Mouse (Mus musculus): Measurements from ENCODE around the gene Tnfrsf22. TPM values are rescaled to one million over a fixed set of nuclear protein-coding genes. Genes with fewer than 3 reads are reported as not detected.
"Not testable (repeated sequence)": the region's sequence is repeated elsewhere in the genome, so short reads cannot be mapped to it uniquely, and the experiment has no call there.

The Tnfrsf22 gene
- total and polyA plus RNA-seq, 3 experiments, result 0.23 to 1.1 TPM; not detected in 1

DNA sequence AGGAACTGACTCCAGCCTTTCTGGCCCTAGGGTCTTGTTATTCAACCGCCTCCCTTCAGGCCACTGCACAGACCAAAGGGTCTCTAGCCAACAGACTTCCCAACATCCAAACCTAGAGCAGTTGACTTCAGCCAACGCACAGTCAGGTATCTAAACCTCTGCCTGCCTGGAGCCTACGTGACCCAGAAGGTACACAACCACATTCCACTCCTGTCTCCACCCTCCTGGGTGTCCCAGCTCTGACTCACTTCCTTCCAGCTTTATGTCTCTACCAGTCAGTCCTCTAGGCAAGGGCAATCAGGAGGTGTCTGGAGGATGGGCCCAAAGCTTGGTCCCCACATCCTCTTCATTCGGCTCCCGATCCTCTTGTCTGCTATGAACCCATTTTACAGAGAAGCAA is 41.7 kb upstream of the Tnfrsf22 start:
- no peaks in the 10 kb centered on the region for H3K9me3 ChIP-seq (replicated peaks; ENCODE audit: insufficient read depth, low read length)
- no peak for TF ChIP-seq ELF1 (IDR thresholded peaks at IDR 0.05; ENCODE audit: low read depth, low read length)
- H3K36me3 ChIP-seq (ENCODE audit: control insufficient read depth in 1 of 2, insufficient read depth in 2 of 2, low read length in 2 of 2), result no peaks in the 10 kb centered on the region
- H3K4me3 ChIP-seq (ENCODE audit: control insufficient read depth in 1 of 2, insufficient read depth in 1 of 2, low read depth in 2 of 2, low read length in 2 of 2), result no peak overlapping the region
- H3K79me2 ChIP-seq (ENCODE audit: control insufficient read depth, insufficient read depth, low read length, poor library complexity), result no peaks in the 10 kb centered on the region
- DNase-seq (ENCODE audit: low read depth, low spot score), result no peak
- no peaks in the 10 kb centered on the region for H3K4me1 ChIP-seq (ENCODE audit: control insufficient read depth in 1 of 2, insufficient read depth in 2 of 2, low read length in 2 of 2)
- no peaks in the 10 kb centered on the region for H3K27me3 ChIP-seq (ENCODE audit: control insufficient read depth in 1 of 2, insufficient read depth in 2 of 2, low read length in 2 of 2)
- H3K27ac ChIP-seq (ENCODE audit: control insufficient read depth, low read depth, low read length), result no peak overlapping the region
- H3K9ac ChIP-seq (ENCODE audit: control insufficient read depth, low read depth, low read length, poor library complexity, severe bottlenecking), result no peak overlapping the region

DNA sequence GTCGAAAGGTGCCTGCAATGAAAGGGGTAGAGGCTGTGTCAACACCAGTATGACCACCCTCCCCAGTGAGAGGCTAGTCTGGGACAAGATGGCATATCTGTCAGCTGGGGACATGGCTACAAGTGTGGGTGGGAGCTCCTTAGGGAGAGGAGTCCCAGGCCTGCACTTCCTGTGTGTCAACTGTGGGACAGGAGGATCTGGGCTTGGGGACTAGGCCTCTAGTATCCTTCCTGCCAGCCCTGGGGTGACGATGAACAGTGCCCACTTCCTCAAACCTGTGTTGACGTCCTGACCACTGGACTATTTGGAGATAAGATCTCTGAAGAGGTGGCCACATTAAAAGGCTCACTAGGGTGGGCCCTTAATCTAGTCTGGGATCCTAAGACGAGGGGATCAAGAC is 40.5 kb upstream of the Tnfrsf22 start:
- H3K9ac ChIP-seq (ENCODE audit: control insufficient read depth, low read depth, low read length, poor library complexity, severe bottlenecking), result no peak overlapping the region
- no peaks in the 10 kb centered on the region for H3K27me3 ChIP-seq (ENCODE audit: control insufficient read depth in 1 of 2, insufficient read depth in 2 of 2, low read length in 2 of 2)
- no peaks in the 10 kb centered on the region for H3K4me1 ChIP-seq (ENCODE audit: control insufficient read depth in 1 of 2, insufficient read depth in 2 of 2, low read length in 2 of 2)
- TF ChIP-seq JUND (IDR thresholded peaks at IDR 0.05; ENCODE audit: low read depth, low read length) (no peak), CTCF (IDR thresholded peaks at IDR 0.05 in 2 of 3, conservative IDR thresholded peaks at IDR 0.05 in 1 of 3; ENCODE audit: control insufficient read depth in 1 of 3, insufficient read depth in 1 of 3, low read depth in 2 of 3, low read length in 3 of 3, poor library complexity in 1 of 3, severe bottlenecking in 1 of 3) (no peak), TBP (IDR thresholded peaks at IDR 0.05; ENCODE audit: low read depth, low read length) (no peak), GABPA (IDR thresholded peaks at IDR 0.05; ENCODE audit: low read depth, low read length) (no peak), NRF1 (IDR thresholded peaks at IDR 0.05; ENCODE audit: insufficient read depth, low read depth, low read length, poor library complexity, severe bottlenecking) (no peak), MAFK (IDR thresholded peaks at IDR 0.05; ENCODE audit: borderline replicate concordance, low read depth, low read length) (no peak), NELFE (IDR thresholded peaks at IDR 0.05; ENCODE audit: low read depth, low read length) (no peak), TCF12 (IDR thresholded peaks at IDR 0.05; ENCODE audit: low read depth, low read length) (no peak), ETS1 (IDR thresholded peaks at IDR 0.05; ENCODE audit: low read depth, low read length) (no peak), SIN3A (IDR thresholded peaks at IDR 0.05; ENCODE audit: low read length) (no peak)
- H3K9me3 ChIP-seq (replicated peaks; ENCODE audit: insufficient read depth, low read length), result no peaks in the 10 kb centered on the region
- H3K36me3 ChIP-seq (ENCODE audit: control insufficient read depth in 1 of 2, insufficient read depth in 2 of 2, low read length in 2 of 2), result no peaks in the 10 kb centered on the region
- no peak overlapping the region for H3K4me3 ChIP-seq (ENCODE audit: control insufficient read depth in 1 of 2, insufficient read depth in 1 of 2, low read depth in 2 of 2, low read length in 2 of 2)
- DNase-seq (ENCODE audit: low read depth, low spot score), result no peak
- H3K27ac ChIP-seq (ENCODE audit: control insufficient read depth, low read depth, low read length), result no peak overlapping the region
- H3K79me2 ChIP-seq (ENCODE audit: control insufficient read depth, insufficient read depth, low read length, poor library complexity), result no peaks in the 10 kb centered on the region

DNA sequence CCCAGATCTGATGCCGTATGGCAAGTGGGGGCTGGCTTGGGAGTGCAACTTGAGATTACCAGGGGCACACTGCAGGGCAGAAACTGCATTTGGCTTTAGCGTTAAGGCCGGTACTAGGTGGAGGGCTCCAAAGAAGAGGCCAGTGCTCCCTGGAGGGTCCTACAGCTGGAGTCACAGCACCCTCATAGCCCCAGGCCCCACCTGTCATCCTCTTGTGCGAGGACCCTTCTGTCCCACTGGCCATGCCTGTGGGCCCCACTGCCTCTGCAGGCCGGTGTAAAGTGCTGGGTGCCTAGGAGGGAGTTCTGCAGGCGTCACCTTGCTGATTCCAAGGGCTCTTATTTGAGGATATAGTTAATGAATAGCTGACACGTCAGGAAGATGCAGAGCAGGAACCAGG is 40.0 kb upstream of the Tnfrsf22 start:
- Histone ChIP-seq H3K4me3 (ENCODE audit: control insufficient read depth in 1 of 2, insufficient read depth in 1 of 2, low read depth in 2 of 2, low read length in 2 of 2) (no peak overlapping the region), H3K27me3 (ENCODE audit: control insufficient read depth in 1 of 2, insufficient read depth in 2 of 2, low read length in 2 of 2) (no peaks in the 10 kb centered on the region), H3K4me1 (ENCODE audit: control insufficient read depth in 1 of 2, insufficient read depth in 2 of 2, low read length in 2 of 2) (no peaks in the 10 kb centered on the region)

DNA sequence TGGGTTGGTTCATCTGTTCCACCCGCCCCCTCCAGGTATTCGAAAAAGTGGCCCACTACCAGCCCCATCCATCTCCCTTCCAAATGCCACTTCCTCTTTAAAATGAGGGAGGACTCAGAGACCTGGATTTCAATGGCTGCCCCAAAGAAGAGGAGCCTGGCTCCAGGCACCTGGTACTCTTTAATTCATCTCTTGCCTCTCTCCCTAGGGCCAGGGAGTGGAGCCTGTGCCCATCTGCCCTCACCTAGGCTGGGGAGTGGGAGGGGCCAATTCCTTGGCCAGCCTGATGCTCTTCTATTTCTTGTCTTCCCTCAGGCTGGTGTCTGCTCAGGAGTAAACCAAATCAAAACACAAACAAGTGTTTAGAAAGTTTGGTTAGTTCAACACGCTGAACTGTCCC is 37.2 kb upstream of the Tnfrsf22 start:
- not testable (repeated sequence) for H3K9ac ChIP-seq (ENCODE audit: control insufficient read depth, low read depth, low read length, poor library complexity, severe bottlenecking); H3K36me3 ChIP-seq (ENCODE audit: control insufficient read depth in 1 of 2, insufficient read depth in 2 of 2, low read length in 2 of 2); H3K27ac ChIP-seq (ENCODE audit: control insufficient read depth, low read depth, low read length); DNase-seq (ENCODE audit: low read depth, low spot score); H3K27me3 ChIP-seq (ENCODE audit: control insufficient read depth in 1 of 2, insufficient read depth in 2 of 2, low read length in 2 of 2); H3K9me3 ChIP-seq (replicated peaks; ENCODE audit: insufficient read depth, low read length); H3K79me2 ChIP-seq (ENCODE audit: control insufficient read depth, insufficient read depth, low read length, poor library complexity); H3K4me1 ChIP-seq (ENCODE audit: control insufficient read depth in 1 of 2, insufficient read depth in 2 of 2, low read length in 2 of 2); H3K4me3 ChIP-seq (ENCODE audit: control insufficient read depth in 1 of 2, insufficient read depth in 1 of 2, low read depth in 2 of 2, low read length in 2 of 2)

More for the DNA sequence above, 40.0 kb upstream of the Tnfrsf22 start:
- DNase-seq (ENCODE audit: low read depth, low spot score), result no peak
- no peak overlapping the region for H3K9ac ChIP-seq (ENCODE audit: control insufficient read depth, low read depth, low read length, poor library complexity, severe bottlenecking)
- no peaks in the 10 kb centered on the region for H3K36me3 ChIP-seq (ENCODE audit: control insufficient read depth in 1 of 2, insufficient read depth in 2 of 2, low read length in 2 of 2)
- H3K9me3 ChIP-seq (replicated peaks; ENCODE audit: insufficient read depth, low read length), result no peaks in the 10 kb centered on the region
- H3K27ac ChIP-seq (ENCODE audit: control insufficient read depth, low read depth, low read length), result no peak overlapping the region
- TF ChIP-seq SIN3A (IDR thresholded peaks at IDR 0.05; ENCODE audit: low read length), result no peak
- TF ChIP-seq GABPA (IDR thresholded peaks at IDR 0.05; ENCODE audit: low read depth, low read length), result no peak
- TF ChIP-seq HCFC1 (IDR thresholded peaks at IDR 0.05; ENCODE audit: low read depth, low read length), result no peak
- no peak for TF ChIP-seq ZNF384 (IDR thresholded peaks at IDR 0.05; ENCODE audit: low read depth, low read length)
- no peak for TF ChIP-seq BHLHE40 (IDR thresholded peaks at IDR 0.05; ENCODE audit: borderline replicate concordance, low read depth, low read length)
- no peak for TF ChIP-seq E2F4 (IDR thresholded peaks at IDR 0.05; ENCODE audit: borderline replicate concordance, low read depth, low read length)
- no peak for TF ChIP-seq POLR2AphosphoS2 (IDR thresholded peaks at IDR 0.05; ENCODE audit: low read length)
- TF ChIP-seq POLR2AphosphoS5 (IDR thresholded peaks at IDR 0.05; ENCODE audit: borderline replicate concordance, low read depth, low read length), result no peak
- no peak for TF ChIP-seq MYC (IDR thresholded peaks at IDR 0.05; ENCODE audit: low read depth, low read length)
- TF ChIP-seq GATA1 (IDR thresholded peaks at IDR 0.05; ENCODE audit: low read depth, low read length), result no peak
- TF ChIP-seq MEF2A (IDR thresholded peaks at IDR 0.05; ENCODE audit: extremely low read depth, insufficient replicate concordance, low read depth, low read length, poor library complexity, severe bottlenecking), result no peak
- TF ChIP-seq UBTF (IDR thresholded peaks at IDR 0.05; ENCODE audit: borderline replicate concordance, insufficient read depth, low read depth, low read length), result no peak
- TF ChIP-seq MAFK (IDR thresholded peaks at IDR 0.05; ENCODE audit: borderline replicate concordance, low read depth, low read length), result no peak
- TF ChIP-seq KAT2A (conservative IDR thresholded peaks at IDR 0.05; ENCODE audit: low read depth, low read length), result no peak
- no peak for TF ChIP-seq RCOR1 (IDR thresholded peaks at IDR 0.05; ENCODE audit: low read depth, low read length)
- TF ChIP-seq ZMIZ1 (IDR thresholded peaks at IDR 0.05; ENCODE audit: low read depth, low read length), result no peak
- no peak for TF ChIP-seq JUND (IDR thresholded peaks at IDR 0.05; ENCODE audit: low read depth, low read length)
- no peak for TF ChIP-seq TCF12 (IDR thresholded peaks at IDR 0.05; ENCODE audit: low read depth, low read length)
- no peaks in the 10 kb centered on the region for H3K79me2 ChIP-seq (ENCODE audit: control insufficient read depth, insufficient read depth, low read length, poor library complexity)
